Mouse (Mus musculus) frontal cortex, postnatal 14 days (tissue): ENCODE data around the gene Ntrk3.
A peak's percentile ranks its signal among the peaks of the same experiment; 100 is the strongest.

ENCODE experiments used
- DNase-seq, 2 experiments: peaks; one replicate each; pipeline ENCODE4 v3.0.0; 2022; ENCODE audit warnings: low spot score in 2 of 2

The Ntrk3 gene

GRCm38 (mm10) chr7:78720989-78721816 lies 16.6 kb downstream of the Ntrk3 start:
- DNase-seq: no peak

DNA sequence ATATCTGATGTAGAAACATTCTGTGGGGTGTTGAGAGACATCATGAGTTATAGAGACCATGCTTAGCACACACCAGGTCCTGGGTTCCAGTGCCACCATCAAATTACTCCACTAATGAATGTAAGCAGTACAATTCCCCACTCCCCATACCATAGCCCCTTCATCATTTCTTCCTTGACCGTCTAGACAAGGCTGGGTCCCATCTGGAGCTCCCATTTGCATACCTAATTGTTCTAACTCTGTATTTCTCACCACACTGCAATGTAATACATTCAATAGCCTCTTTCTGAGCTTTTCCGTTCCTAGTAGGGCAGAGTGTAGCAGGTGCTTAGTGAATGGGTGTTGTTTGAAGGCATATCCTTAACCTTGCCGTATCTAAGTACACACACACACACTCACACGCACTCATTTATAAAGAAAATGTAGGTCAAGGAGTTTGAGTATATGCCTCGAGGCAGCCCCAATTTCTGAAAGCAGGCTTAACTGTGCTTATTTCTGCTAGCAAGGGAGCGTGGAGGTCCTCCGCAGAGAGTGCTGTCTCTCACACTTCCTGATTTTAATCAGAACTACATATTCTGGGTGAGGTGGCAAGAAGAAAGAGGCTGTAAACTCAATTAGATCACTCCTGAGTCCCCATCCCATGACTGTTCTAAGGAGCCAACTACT lies 17.9 kb downstream of the Ntrk3 start:
- DNase-seq: no peak

- no peak for DNase-seq
Measured at GRCm38 (mm10) chr7:78719117-78719516, 18.7 kb downstream of the Ntrk3 start.

- peak; percentile 52 to 67 for DNase-seq
Measured at GRCm38 (mm10) chr7:78718191-78718609, 19.6 kb downstream of the Ntrk3 start.

GRCm38 (mm10) chr7:78707708-78708107 lies 30.1 kb downstream of the Ntrk3 start:
- no peak for DNase-seq

- no peak for DNase-seq
Measured at GRCm38 (mm10) chr7:78707122-78707521, 30.7 kb downstream of the Ntrk3 start.

- no peak for DNase-seq
Measured at GRCm38 (mm10) chr7:78702676-78703075, 35.1 kb downstream of the Ntrk3 start.

DNA sequence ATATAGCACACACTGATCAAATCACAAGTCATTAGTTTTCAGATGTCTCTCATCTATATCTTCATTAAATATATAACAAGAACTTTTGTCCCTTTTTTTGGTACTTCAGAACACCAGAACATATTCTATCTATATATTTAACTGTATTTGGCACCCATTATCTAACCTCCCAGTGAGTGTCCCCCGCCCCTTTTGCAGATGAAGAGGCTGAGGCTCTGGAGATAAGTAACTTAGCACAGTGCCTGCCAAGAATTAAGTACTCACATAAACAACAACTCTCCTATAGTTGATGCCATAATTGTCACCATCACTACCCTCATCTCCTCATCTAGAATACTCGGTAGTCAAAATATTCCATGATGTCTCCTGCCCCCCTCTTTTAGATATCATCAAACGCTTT lies 42.6 kb downstream of the Ntrk3 start:
- no peak for DNase-seq

DNA sequence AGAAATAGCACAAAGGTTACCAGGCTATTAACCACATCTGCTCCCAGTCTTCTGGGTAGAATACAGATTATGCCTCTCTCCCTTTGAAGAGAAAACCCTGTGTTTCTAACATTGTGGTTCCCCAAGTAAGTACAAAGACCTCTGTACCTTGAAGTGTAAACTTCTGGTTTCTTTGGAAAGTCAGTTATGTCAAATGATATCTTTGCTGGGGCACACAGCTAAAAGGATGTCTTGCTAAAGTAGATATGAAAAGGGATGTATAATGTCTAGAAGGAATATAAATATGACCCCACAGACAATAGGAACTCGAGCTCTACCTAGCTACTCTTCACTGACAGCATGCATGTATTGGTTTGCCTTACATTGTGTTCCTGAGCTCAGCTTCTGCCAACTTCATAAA lies 44.7 kb downstream of the Ntrk3 start:
- no peak for DNase-seq

- peak in 1 of 2 experiments; percentile 9 for DNase-seq
Measured at GRCm38 (mm10) chr7:78690956-78691355, 46.9 kb downstream of the Ntrk3 start.

DNA sequence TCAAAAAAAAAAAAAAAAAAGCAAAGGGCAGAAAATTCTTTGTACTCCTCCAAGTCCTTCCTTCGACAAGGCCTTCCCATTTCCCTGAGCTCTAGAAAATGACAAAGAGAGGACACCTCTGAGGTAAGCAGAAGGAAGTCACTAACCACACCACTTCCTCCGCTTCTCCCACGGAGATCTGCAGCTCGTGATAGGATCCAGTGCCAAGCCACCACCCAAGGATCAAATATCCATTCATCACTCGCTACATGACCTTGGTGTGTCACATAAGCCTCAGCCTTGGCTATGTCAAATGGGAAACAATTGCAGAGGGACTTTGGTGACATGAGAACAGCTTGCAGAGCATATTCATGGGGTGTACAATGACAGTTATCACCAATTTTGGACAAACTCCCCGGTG lies 52.9 kb downstream of the Ntrk3 start:
- no peak for DNase-seq

DNA sequence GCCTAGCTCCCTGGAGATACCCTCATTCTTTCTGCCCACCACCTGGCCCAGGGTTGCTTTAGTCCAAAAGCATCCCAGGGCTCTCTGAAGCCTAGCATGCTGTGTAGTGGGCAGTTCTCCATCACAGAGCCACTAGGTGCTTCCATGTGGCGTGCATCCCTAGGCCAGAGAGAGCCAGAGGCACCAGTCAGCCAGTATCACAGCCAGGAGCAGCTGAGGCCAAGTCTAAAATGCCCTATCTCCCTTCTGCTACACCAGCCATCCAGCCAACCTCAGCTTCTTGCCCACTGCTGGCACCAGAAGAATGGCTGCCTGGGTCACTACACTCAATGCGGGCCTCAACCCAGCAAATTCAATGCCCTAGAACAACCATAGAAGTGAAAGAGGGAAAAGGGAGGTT lies 56.9 kb downstream of the Ntrk3 start:
- DNase-seq: no peak

DNA sequence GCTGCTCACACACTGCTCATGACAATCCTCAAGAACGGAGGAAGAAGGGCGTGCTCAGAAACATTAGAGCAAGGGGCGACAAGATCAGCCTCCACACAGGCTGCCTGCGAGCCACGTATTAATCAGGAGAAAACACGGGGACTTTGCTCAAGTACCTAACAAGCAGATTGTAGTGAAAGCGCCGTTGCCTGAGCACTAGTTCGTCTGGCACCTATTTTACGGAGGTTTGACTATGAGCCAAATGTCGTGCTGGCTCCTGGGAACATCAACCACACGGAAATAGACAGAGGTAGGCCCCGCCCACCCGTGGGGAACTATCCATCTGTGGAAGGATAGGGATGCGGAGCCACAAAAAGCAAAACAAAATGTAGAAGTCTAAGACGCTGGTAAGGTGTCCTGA lies 68.4 kb downstream of the Ntrk3 start:
- no peak for DNase-seq

GRCm38 (mm10) chr7:78668916-78669315 lies 68.9 kb downstream of the Ntrk3 start:
- DNase-seq: no peak

DNA sequence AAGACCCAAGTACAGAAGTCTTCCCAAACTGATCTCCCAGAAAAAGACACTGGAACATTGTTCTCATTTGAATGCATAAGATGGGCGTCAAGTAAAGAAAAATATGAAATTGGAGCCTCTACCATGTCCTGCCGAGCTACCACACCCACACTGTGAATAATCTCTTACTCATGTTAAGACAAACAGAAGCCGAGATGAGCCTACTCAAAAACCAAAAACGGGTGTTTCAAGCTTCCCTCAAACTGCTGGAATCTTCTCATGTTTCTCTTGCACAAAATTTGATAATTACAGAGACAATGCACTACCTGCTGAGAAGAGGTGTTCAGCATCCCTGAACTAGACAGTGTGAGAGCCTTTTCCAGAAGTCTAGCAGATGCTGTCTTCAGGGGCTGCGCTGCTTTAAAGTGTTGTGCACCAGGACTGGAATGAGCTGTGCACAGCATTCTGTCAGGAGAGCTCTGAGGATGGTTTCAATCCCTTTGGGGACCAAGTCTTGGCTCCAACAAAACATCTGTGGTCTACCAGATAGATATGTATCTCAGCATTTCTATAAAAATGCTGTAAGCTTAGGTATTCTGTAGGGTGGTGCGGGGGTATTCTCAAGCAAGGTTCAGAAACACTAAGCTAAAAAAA lies 69.7 kb downstream of the Ntrk3 start:
- no peak for DNase-seq

DNA sequence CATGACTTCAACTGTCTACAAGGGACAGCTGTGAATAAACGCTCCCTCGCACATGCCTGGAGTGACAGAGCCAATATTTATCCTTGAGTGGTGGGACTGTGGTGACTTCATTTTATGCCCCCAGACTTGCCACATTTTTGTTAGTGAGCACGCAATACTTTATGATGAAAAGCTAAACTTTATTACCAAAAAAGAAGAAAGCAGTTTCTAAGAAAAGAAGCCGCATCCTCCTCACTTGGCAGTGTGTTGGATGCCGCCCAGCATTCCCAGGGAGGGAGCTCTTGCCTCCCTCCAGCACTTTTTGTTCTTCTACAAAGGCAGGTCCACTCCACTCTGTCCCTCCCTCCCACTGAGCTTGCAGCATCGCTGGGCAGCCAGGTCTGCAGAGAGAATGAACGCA lies 77.0 kb downstream of the Ntrk3 start:
- peak in 1 of 2 experiments; percentile 27 for DNase-seq

DNA sequence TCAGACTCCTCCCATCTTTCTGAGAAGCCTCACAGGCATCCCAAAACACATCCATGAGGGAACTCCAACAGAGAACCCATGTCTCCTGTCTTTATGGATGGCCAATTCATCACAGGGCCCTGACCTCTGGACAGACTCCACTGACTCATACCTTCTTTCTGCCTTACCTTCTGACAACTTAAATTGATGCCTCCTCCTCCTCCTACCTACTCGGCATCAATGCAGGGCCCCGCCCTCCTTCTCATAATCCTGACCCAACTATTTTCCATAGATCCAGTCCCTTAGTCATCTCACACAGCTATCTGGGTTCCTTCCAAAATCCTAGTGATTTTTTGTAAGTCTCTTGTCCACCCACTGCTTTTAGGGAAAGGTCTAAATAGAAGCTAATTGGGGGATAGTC lies 78.0 kb downstream of the Ntrk3 start:
- no peak for DNase-seq

DNA sequence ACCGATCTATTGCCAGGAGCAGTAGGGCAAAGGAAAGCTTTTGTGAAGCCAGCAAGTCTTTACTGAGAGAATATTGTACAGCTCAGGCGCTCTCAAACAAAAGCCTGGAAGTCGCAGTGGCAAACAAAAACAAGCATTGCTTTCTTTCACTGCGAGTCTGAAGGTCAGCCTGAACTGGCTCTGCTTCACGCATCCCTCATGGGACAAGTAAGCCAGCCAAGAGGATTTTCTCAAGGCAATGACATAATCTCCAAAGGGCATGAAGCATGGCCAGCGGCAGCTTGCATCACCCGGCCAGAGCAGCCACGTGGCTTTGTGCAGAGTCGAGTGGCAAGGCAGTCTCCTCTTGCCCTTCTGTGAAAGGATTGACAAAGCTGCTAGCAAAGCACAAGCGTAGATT lies 79.8 kb downstream of the Ntrk3 start:
- no peak for DNase-seq

GRCm38 (mm10) chr7:78656181-78656580 lies 81.6 kb downstream of the Ntrk3 start:
- no peak for DNase-seq

- no peak for DNase-seq
Measured at GRCm38 (mm10) chr7:78653686-78654085, 84.1 kb downstream of the Ntrk3 start.

- DNase-seq: no peak
Measured at GRCm38 (mm10) chr7:78652296-78652695, 85.5 kb downstream of the Ntrk3 start.

DNA sequence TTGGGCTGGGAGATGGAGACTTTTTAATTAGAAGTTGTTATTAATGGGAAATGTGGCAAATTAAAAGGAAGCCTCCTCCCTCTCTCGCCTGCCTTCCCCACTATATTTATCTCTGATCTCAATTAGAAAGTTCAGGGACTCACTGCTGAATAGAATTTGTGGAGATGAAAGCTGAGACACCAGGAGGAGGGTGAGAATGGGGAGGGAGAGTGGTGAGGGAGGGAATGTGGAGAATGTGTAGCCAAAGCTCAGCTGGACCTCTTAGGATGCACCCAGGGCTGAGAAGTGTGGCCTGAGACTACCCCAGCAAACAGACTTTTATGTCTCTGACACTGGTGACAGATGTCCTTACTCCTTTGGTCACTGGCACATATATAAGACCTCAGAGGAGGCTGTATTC lies 86.3 kb downstream of the Ntrk3 start:
- DNase-seq: no peak

DNA sequence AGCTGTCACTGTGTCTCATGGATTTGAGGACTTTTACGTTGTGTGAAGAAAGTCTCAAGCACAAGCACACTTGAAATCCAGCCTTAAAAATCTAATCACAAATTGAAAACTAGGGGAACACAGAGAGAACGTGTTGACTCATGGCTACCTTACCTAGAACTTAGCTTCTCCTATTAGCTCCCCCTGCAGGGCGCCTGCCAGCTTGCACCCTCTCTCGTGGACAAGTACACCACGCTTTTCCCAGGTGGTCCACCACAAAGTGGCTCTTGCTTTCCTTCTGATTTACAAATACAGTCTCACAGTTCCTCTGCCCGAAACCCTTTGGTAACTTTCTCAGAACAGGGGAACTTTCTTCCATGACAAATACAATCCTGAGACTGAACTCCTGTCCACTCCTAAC lies 94.1 kb downstream of the Ntrk3 start:
- no peak for DNase-seq
